Mouse (Mus musculus): ENCODE results near the gene Cbwd1.

- no peak for TF ChIP-seq EP300 (optimal IDR thresholded peaks at IDR 0.05)
- no peak for TF ChIP-seq CTCF (IDR thresholded peaks at IDR 0.05; ENCODE audit: low read depth)
Measured at GRCm38 (mm10) chr19:24908385-24909155, 52.8 kb downstream of the Cbwd1 start.

All from stomach, postnatal 0 days (tissue).